Mouse (Mus musculus) activated CD4-positive, CD25-positive, alpha-beta regulatory T cell, adult 4 months (primary cell): Measurements from ENCODE around the gene Nt5c3. TPM values are rescaled to one million over a fixed set of nuclear protein-coding genes. Genes with fewer than 3 reads are reported as not detected.
"Not testable (repeated sequence)": the region's sequence is repeated elsewhere in the genome, so short reads cannot be mapped to it uniquely, and the experiment has no call there.

Experiments
- ATAC-seq: one replicate; pipeline ENCODE4 v1.8.0; 2017
- polyA plus RNA-seq, 2 experiments: library from polyadenylated mRNA; unstranded; fragments of 100-300 nt; shearing (Covaris generic); gene quantifications; one replicate each; pipeline ENCODE4 v1.2.1; 2017

Gene Nt5c3
- polyA plus RNA-seq, 2 experiments from 2014 or later: 65.0 to 70.7 TPM

GRCm38 (mm10) chr6:56903831-56904230 is 19.9 kb downstream of the Nt5c3 start:
- no peak for ATAC-seq

- ATAC-seq: no peak
These were observed 20.9 kb downstream of the Nt5c3 start for GRCm38 (mm10) chr6:56902606-56903520.

- peak; percentile 94 for ATAC-seq
These were observed 21.8 kb downstream of the Nt5c3 start for GRCm38 (mm10) chr6:56901824-56902386.

- ATAC-seq: peak; percentile 33
These were observed 22.4 kb downstream of the Nt5c3 start for GRCm38 (mm10) chr6:56901336-56901735.

GRCm38 (mm10) chr6:56899601-56900000 is 24.1 kb downstream of the Nt5c3 start:
- no peak for ATAC-seq

- ATAC-seq: no peak
These were observed 33.0 kb downstream of the Nt5c3 start for GRCm38 (mm10) chr6:56890762-56891161.

GRCm38 (mm10) chr6:56888561-56888960 is 35.2 kb downstream of the Nt5c3 start:
- no peak for ATAC-seq

GRCm38 (mm10) chr6:56879352-56879955 is 44.3 kb downstream of the Nt5c3 start:
- peak; percentile 64 for ATAC-seq

GRCm38 (mm10) chr6:56877985-56878384 is 45.7 kb downstream of the Nt5c3 start:
- ATAC-seq: no peak

- no peak for ATAC-seq
These were observed 46.9 kb downstream of the Nt5c3 start for GRCm38 (mm10) chr6:56876870-56877269.

- no peak for ATAC-seq
These were observed 53.7 kb downstream of the Nt5c3 start for GRCm38 (mm10) chr6:56870027-56870426.

GRCm38 (mm10) chr6:56868565-56868964 is 55.2 kb downstream of the Nt5c3 start:
- ATAC-seq: no peak

- ATAC-seq: not testable (repeated sequence)
These were observed 56.8 kb downstream of the Nt5c3 start for GRCm38 (mm10) chr6:56866899-56867298.

- no peak for ATAC-seq
These were observed 63.4 kb downstream of the Nt5c3 start for GRCm38 (mm10) chr6:56860205-56860848.

- ATAC-seq: no peak
These were observed 67.0 kb downstream of the Nt5c3 start for GRCm38 (mm10) chr6:56856748-56857147.

GRCm38 (mm10) chr6:56854803-56855202 is 68.9 kb downstream of the Nt5c3 start:
- ATAC-seq: no peak

- no peak for ATAC-seq
These were observed 73.4 kb downstream of the Nt5c3 start for GRCm38 (mm10) chr6:56850315-56850714.

GRCm38 (mm10) chr6:56848974-56849373 is 74.8 kb downstream of the Nt5c3 start:
- no peak for ATAC-seq

- ATAC-seq: no peak
These were observed 79.4 kb downstream of the Nt5c3 start for GRCm38 (mm10) chr6:56844365-56844764.

- no peak for ATAC-seq
These were observed 80.5 kb downstream of the Nt5c3 start for GRCm38 (mm10) chr6:56843229-56843628.

GRCm38 (mm10) chr6:56837621-56838020 is 86.1 kb downstream of the Nt5c3 start:
- no peak for ATAC-seq

GRCm38 (mm10) chr6:56837166-56837565 is 86.6 kb downstream of the Nt5c3 start:
- no peak for ATAC-seq

GRCm38 (mm10) chr6:56835532-56835931 is 88.2 kb downstream of the Nt5c3 start:
- no peak for ATAC-seq
